Mouse (Mus musculus): ENCODE measurements around the gene Wbp2nl.

The Wbp2nl gene

DNA sequence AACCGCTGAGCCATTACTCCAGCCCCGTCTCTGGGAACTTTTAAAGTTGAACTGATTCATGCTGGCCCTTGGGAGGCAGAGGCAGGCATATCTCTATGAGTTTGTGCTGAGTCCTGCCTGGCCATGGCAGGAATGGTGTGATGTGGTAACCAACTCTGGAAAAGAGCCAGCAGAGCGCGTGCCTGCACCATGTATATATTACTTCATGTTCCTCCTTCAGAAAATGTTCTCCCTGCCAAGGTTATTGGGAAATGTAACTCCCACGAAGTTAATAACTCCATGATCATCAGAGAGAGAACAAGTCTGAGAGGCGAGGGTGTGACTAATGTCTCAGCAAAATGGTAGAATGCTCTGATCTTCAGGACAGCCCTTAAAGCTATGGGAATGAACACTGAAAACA lies 19.1 kb downstream of the Wbp2nl start:
- no peak for DNase-seq (ENCODE audit: low read depth, low spot score)

DNA sequence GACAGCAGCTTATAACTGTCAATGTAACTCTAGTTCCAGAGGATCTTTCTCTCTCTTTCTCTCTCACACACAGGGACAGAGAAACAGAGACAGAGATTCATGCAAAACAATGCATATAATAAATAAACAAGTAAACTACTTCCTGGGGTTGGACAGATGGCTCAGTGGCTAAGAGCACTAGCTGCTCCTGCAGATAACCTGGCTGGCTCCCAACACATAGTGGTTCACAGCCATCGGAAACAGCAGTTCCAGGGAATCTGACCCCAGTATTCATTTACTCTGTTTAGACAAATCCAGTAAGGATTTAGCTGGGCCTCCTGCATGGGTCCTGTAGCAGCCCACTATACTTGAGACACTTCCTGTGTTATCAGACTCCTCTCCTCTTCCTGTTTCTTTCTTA lies 20.9 kb downstream of the Wbp2nl start:
- DNase-seq (ENCODE audit: low read depth, low spot score), result no peak

DNA sequence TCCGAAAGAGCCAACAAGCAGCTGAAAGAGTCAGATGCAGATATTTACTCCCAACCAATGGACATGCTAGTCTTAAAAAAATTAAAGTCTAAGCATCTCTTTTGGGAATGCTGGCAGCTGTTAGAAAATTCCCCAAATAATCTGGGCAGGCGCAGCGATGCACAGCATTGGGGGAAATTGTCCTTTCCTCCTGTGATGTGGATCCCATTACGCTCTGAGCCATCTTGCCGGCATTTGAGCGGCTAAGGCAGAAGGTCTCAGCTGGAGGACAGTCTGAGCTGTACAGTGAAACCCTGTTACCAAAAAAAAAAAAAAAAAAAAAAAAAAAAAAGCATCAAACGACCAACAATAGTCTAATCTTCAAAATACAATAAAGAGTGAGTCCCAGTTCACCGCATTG lies 23.4 kb downstream of the Wbp2nl start:
- no peak for DNase-seq (ENCODE audit: low read depth, low spot score)

DNA sequence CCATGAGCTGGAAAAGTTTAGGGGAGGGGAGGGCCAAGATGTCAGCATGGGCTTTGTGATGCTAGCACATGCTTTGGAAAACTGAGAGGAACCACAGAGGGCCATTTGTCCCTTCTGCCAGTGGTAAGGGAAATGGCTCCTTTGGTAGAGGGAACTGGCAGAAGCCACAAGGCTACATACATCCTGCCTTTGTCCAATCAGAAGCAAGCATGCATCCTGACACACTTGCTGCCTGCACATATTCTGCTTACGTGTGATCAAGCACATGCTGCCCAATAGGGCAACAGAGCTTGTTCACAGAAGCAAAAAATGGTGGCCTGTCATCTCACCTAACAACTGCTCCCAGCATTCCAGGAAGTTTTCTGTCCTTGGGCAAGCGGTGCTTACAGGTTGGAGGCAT lies 26.6 kb downstream of the Wbp2nl start:
- DNase-seq (ENCODE audit: low read depth, low spot score), result no peak

DNA sequence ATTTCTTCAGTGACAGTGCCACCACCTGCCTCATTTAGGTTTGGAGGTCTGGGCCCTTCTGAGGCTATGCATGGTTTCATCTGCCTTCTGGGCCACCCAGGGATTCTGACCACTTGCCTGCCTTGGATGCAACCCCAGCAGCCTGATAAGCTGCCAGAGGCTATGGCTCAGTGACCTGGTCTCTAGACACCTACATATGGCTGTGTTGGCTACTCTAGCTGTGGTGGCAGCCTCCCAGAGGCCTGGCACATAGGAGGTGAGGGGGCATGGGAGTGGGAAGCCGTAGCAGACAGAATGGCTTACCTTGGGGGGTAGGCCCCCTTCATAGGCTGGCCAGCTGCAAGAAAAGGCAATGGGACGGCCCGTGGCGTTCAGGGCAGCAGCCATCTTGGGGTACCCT lies 36.4 kb downstream of the Wbp2nl start:
- DNase-seq (ENCODE audit: low read depth, low spot score), result no peak

DNA sequence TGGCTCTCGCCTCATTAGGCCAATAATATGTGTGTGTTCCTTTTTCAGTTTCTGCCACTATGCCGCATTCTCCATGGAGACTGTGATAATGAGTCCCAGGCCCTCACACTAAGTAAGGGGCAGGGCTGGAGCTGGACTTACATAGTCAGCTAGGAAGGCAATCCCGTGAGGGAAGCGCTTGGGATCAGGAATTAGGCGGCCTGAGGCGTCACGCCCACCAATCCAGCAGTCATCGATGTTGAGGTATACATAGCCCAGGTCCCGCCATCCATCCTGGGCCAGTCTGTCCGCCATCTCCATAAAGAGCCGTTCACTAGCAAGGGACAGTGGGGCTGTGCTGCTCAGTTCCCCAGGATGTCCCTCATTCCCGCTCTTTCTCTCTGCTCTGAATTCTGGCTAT lies 37.9 kb downstream of the Wbp2nl start:
- no peak for DNase-seq (ENCODE audit: low read depth, low spot score)

DNA sequence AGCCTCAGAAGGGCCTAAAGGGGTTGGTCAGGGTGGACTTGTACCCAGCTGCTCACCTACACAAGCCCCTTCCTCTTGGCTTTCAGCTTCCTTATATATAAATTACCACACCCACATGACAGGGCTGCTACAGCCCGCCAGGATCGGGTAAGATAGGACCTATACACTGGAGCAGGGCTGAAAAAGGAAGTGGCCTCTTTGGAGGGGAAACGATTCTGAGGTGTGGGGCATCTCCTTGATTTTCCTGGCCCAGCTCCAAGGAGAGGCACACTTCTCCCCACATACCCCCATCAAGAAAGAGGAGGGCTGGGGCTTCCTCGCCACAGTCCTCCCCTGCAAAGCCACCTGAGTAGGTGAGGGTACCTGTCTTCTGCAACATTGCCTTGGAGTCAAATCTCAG lies 39.1 kb downstream of the Wbp2nl start:
- no peak for DNase-seq (ENCODE audit: low read depth, low spot score)

DNA sequence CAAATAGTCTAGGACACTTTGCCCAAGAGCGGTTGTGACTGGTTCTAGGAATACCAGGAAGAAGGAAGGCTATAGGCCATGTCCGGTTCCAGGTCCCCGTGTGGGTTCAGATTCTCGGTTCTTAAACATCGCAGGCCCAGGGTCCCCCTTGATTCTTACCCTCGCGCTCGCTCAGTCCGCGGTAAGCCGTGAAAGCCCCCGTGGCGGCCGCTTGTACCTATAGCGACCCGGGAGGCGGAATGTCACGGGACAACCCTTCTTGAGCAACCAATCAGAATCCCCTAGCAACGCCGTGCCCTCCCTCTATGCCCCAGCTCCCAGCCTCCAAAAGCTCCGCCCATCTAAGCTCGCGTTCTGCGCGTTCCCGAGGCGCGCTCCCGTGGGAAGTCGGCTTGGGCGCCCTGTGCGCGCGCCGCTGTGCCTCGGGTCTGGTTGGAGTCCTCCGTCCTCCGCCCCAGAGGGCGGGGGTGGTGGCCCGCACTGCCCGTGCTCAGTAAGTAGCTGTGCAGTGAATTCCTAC lies 39.9 kb downstream of the Wbp2nl start, which contains the start of the genes Naga, Pheta2 and Smdt1:
TSS of gene Naga (minus strand) at position 333 of the 520 bp plus-strand sequence.
TSS of gene Pheta2 (plus strand) at position 350 of the 520 bp plus-strand sequence.
TSS of gene Smdt1 (plus strand) at position 367 of the 520 bp plus-strand sequence.
- DNase-seq (ENCODE audit: low read depth, low spot score), result peak; percentile 93

DNA sequence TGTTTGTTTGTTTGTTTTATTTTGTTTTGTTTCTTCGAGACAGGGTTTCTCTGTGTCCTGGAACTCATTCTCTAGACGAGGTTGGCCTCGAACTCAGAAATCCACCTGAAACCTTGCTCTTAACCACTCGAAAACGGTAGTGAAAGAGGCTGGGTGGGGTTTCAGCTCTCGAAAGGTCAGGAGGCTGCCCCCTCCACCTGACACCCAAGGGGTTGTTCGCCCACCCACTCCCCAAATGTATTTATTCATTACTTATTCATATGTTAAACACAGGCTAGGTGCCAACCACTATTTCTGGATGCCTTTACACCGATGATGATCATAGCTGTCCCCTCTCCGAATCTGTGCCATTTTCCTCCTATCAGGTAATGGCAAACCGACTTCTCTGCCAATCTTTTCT lies 40.4 kb downstream of the Wbp2nl start:
- DNase-seq (ENCODE audit: low read depth, low spot score), result no peak

DNA sequence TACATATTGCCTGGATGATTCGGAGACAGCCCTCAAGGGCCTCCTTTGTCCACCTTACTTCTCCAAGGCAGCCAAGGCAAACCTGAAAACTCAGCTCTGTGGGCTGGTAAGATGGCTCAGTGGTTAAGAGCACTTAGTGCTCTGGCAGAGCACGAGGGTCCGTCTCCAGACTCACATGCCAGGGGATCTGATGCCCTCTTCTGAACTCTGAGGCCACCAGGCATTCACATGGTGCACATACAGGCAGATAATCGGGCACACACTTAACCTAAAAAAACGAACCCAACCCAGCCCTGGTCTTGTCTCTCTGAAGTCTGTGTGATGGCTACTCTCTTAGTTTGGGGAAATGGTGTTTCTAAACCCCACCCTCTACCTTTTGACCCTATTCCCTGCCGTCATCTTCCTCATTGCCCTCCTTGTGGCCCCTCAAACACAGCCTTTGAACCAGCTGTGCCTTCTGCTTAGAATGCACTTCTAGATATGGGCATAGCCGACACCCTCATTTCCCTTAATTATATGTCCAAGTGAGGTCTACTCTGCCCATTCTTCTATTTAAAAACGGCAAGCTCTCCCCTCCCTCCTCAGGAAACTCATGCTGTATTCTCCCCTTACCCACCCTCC lies 41.0 kb downstream of the Wbp2nl start:
- no peak for DNase-seq (ENCODE audit: low read depth, low spot score)

DNA sequence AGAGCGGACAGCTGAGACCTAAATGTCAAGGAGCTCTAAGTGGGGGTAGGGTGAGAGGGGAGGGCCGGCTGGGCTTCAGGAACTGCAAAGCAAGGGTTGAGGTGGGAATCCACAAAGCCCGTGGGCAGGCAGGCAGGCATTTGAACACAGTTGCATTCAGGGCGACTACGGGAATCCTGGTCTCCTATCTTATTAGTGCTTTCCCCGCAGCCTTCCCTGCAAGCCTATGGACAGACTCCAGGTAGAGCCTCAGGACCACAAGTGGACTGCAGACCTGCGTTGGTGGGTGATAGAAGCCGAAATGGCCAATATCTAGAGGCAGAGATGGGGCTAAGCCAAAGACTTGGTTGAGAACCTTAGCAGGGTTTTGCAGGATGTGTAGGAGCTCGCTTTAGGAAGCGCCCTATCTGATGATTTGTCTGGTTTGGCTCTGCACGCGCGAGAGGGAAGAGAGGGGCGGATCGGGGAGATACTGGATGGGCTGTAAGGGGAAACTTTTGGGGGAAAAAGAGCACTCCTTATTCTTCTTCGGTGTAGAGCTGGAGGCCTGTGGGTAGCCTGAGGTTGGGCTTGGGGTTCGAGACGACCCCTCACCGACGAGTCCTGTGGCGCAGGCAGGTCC lies 41.8 kb downstream of the Wbp2nl start:
- DNase-seq (ENCODE audit: low read depth, low spot score), result no peak

DNA sequence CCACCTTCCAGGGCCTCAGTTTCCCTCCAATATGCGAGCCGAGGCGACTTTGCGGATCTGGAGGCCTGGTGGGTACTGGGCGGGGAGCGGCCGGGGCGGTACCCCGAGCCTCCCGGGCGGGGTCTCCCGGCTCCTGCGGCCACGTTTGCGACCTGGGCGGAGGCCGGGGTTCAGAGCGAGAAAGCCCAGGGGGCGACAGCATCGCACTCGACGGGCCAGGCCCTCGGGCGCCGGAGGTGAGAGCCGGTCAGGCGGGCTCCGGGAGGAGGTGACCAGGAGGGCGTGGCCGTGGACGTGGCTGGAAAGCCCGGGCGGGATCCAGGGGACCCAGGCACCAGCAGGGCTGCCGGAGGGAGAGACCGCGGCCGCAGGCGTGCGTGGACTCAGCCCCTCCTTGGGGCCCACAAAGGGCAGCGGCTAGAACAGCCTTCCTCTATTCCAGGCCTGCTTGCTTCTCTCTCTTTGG lies 42.3 kb downstream of the Wbp2nl start:
- no peak for DNase-seq (ENCODE audit: low read depth, low spot score)

DNA sequence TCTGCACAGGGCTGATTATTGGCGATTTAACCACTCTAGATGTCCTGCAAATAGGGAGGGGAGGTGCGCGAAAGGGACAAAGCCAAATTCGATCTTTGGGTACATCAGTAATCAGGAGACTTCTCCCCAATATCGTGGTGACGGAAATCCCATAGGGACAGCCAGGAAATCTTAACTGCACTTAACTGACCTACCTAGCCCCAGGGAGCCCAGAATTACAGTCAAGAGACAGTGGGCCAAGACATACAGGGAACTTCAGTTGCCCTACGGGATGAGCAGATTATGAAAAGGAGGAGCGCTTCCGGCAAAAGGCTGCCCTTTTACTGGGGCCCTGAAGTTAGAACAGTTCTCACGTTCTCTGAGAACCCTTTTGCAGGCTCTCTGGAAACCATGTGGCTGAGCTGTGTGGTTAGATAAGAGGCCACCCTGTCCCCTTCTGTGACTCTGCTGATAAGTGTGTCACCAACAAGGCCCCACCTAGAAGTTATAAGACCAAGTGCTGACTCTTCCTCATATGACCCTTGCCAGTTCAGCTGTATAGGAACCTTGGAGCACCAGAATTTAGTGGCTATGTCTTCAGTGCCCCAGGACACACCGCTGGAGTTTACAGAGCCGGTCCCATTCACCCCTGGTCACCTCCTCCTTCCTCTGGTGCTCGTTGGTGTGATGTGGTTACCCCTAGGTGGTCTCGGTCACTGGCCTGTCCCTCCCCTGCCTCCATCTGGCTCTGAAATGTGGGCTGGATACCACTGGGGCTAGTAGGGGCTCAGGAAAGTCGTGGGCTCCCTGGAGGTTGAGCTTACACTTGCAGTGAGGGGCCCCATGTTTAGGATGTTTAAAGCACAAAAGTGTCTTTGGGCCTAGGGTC lies 43.2 kb downstream of the Wbp2nl start:
- no peak for DNase-seq (ENCODE audit: low read depth, low spot score)

DNA sequence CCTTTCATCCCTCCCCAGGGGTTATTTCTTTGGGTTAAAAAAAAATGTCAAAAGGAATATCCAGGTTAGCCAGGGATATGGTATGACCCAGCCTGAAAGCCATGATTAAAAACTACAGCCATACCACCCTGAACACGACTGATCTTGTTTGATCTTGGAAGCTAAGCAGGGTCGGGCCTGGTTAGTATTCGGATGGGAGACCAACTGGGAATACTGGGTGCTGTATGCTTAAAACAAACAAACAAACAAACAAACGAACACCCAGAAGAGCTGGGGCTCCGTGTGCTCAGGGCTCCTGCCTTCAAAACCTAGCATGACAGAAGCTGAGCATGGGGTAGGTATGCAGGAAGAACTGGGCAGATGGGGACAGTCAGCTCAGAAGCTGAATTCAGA lies 43.8 kb downstream of the Wbp2nl start:
- DNase-seq (ENCODE audit: low read depth, low spot score), result no peak

DNA sequence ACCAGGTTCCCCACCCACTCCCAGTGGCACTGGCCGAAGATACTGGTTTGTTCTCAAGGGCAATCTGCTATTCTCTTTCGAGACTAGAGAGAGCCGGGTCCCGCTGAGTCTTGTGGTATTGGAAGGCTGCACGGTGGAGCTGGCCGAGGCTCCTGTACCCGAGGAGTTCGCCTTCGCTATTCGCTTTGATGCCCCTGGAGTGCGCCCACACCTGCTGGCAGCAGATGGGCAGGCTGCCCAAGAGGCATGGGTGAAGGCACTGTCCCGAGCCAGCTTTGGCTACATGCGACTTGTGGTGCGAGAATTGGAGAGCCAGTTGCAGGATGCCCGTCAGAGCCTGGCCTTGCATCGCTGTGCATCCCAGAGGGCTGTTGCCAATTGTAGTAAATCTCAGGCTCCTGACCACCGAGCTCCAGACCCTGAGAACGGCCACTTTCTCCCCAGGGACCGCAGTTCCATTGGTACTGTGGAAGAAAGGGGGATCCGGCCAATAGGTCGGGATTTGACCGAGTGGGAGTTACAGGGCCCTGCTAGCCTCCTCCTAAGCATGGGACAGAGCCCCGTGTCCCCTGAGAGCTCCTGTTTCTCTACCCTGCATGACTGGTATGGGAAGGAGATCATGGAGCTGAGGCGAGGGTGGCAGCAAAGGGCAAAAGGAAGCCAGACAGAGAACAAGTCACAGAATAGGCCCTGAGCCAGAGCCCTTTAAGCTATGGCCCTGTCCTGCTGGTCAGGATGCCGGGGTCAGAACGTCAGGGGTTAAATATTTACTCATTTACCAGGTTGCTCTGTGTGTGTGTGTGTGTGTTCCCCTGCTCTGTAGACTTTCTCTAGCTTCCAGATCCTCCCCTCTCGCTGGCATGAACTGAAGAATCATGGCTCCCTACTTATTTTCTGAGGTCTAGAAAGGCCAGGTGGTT lies 44.9 kb downstream of the Wbp2nl start:
- DNase-seq (ENCODE audit: low read depth, low spot score), result no peak

DNA sequence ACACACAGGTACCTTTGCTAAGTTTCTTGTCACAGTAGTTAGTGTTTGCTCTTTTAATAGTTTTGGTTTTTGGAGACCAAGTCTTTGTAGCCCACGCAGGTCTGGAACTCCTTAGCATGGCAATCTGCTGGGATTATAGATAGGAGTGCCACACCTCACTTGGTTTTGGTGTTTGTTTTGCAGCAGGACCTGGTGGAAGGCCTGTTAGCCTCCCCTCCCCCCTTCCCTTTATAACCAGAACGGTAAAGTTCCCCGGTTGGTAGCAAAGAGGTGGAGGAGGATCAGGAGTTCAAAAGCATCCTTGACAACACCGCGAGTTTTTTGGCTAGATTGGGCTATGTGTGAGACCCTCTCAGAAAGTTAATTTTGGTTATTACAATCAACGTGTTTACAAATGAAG lies 46.2 kb downstream of the Wbp2nl start:
- no peak for DNase-seq (ENCODE audit: low read depth, low spot score)

DNA sequence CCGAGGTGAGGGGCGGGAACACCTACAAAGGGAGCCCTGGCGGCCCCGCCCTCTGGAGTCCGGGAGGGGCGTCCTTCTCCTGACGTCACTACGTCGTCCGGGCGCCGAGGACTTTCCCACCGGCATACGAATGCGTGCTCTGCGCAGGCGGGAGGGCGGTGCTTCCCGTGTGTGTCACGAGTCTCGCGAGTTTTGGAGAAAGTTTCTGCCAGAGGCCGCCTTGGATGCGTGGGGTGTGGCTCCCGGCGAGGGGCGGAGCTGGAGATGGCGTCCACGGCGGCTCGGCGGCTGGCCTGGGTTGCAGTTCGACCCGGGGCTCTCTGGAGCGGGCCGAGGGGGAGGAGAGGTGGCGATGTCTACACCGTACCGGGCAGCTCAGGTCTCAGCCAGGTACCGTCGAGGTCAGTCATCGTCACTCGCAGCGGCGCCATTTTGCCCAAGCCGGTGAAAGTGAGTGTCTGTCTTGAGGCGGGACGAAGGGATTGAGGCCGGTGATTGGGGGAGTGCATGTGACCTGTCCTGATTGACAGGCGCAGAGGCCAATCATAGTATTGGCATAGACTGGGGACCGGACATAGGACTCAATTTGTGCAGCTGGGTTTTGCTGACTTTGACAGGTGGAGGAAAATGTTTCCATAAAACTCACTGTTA lies 47.2 kb downstream of the Wbp2nl start:
- DNase-seq (ENCODE audit: low read depth, low spot score), result peak; percentile 99

DNA sequence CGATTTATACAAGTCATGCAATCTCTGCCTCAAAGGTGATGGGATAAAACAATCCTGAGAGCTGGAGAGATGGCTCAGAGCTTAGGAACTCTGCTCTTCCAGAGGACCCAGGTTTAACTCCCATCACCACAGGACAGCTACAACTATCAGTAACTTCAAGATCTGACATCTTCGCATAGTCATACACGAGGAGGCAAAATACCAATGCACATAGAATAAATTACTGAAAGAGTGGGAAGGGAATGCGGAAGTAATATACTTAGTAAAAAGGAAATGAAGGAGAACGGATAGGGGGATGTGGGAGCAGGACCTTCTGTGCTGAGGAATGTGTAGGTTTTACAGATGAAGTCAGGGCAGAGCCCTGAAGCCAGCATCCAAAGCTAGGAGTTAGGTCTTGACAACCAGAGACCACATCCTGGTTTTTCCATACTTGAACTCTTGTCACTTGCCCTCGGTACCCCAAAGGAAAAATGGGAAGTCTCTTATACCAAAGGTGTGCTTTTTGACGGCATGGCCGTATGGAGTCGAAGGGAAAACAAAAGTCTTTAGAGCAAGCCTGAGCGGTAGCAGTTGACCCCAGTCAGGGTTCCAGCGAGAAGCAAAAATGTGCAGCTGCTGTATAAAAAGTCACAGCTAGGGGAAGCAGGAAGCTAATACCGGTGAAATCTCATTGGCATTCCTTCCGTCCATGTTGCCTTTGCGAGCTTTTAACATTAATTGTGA lies 48.0 kb downstream of the Wbp2nl start:
- DNase-seq (ENCODE audit: low read depth, low spot score), result no peak

DNA sequence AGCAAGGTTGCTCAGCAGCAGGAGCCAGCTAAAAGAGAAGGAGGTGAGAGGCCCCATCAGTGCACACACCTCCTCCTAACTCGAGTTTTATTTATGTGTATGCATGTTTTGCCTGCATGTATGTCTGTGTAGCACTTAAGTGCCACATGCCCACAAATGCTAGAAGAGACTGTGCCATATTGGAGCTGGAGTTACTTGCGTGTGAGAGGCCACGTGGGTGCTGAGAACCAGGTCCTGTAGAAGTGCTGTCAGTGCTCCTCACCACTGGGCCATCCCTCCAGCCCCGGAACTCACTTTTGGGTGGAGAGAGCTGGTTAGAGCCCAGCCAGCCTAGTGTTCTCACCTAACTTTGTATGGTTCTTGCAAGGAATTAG lies 48.5 kb downstream of the Wbp2nl start:
- no peak for DNase-seq (ENCODE audit: low read depth, low spot score)

DNA sequence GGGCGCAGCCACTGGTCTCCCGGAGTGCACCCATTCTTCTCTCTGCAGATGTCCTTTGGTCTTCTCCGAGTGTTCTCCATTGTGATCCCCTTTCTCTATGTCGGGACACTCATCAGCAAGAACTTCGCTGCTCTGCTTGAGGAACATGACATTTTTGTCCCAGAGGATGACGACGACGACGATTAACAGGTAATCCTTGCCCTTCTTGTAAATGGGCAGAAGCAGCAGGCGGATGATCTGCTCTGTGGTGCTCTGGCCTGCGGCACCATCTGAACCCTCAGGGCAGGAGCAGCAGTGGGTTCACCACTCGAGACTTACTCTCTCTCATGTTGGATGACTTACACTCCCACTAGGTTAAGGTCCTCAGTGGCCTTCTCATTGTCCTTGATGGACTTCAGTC lies 49.1 kb downstream of the Wbp2nl start:
- no peak for DNase-seq (ENCODE audit: low read depth, low spot score)
